Mouse (Mus musculus): ENCODE results near the gene Mctp1.
"Not testable (repeated sequence)": the region's sequence is repeated elsewhere in the genome, so short reads cannot be mapped to it uniquely, and the experiment has no call there.

Mctp1 gene

DNA sequence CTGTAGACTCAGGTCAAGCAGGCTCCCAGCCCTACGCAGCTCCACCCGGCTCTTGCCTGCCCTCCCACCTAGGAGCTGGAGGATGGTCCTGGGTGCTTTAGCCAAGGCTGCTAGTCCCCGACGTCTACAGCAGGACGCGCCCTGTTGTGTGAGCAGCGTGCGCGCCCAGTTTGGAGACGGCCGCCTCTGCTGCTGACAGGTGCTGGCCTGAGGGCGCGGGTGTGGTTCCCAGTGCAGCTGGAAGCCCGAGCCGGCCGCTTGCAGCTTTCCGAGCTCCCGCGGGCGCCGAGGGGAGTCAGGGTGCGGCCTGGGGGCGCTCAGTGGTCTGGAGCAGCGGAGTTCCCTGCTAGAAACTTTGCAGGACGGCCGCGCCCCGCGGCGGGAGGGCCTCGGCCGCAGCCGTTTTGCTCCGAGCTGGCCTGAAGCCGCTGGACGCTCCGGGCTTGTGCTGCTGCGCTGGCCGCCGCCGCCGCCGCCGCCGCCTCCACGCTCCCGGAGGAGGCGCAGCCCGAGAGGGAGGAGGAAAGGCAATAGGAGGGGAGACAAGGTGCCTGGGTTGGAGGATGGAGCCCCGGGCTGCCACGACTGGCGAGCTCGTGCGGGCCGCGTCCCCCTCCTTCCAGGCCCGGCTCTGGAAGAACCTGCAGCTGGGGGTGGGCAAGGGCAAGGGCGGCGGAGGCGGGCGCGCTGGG is at the start of gene Mctp1:
Mctp1 (plus strand) TSS at position 564 of the 692 bp plus-strand sequence.
- in situ Hi-C loops (cut with MboI; ENCODE audit: low sequenced_read_pairs) = no loop called here

DNA sequence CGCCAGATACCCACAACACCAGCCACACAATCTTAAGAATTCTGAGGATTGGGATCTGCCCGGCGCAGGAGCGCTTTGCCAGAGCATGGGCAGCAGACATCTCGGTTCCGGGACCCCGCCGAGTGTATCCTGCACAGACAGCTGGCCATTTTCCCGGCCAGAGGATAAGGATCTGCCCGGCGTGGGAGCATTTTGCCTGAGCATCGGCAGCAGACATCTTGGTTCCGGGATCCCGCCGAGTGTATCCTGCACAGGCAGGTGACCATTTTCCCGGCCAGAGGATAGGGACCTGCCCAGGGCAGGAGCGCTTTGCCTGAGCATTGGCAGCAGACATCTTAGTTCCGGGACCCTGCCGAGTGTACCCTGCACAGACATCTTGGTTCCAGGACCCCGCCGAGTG is 38.4 kb upstream of the Mctp1 start:
- in situ Hi-C loops (cut with MboI; ENCODE audit: low sequenced_read_pairs) = not testable (repeated sequence)

DNA sequence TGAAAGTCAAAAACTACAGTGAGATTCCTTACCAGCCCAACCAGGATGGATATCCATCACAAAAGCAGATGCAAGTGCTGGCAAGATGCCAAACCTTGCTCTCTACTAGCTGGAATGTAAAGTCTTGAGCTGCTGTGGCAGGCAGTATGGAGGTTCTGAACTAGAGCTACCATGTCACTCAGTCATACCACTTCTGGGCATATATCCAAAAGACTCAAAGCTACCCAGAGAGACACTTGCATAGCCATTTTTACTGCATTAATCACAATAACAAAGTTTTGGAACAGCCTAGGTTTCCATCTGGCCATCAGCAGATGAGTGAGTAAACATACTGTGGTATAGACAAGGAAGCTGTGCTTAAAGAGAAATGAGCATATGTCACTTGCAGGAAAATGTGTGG is 25.6 kb upstream of the Mctp1 start:
- in situ Hi-C loops (cut with MboI; ENCODE audit: low sequenced_read_pairs) = no loop called here

DNA sequence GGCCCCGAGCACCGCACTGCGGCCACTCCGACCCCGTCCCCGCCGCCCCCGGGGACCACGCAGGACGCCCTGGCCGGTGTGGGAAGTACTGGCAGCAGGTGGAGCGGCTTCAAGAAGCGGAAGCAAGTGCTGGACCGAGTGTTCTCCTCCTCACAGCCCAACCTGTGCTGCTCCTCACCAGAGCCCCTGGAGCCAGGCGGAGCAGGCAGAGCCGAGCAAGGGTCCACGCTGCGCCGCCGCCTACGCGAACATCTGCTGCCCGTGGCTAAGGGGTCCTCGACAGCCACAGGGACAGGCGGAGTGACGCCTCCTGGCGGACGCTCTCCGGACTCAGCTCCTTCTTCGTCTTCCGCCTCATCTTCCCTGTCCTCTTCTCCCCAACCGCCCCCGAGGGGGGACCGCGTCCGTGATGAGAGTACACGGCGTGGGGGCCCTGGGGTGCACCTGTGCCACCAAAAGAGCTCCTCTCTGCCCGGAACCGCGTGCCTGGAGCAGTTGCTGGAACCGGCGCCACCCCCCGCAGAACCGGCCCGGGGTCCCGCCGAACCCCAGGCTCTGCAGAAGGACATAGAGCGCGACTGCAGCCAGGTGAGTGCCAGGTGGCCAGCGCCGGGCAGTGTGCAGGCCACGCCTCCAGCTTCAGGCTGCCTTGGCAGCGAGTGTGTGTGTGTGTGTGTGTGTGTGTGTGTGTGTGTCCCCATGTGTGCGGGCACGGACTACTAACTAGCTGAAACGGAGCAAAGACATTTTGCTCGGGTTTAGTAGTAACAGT is 515 bp downstream of the Mctp1 start:
- in situ Hi-C loops (cut with MboI; ENCODE audit: low sequenced_read_pairs) = no loop called here

DNA sequence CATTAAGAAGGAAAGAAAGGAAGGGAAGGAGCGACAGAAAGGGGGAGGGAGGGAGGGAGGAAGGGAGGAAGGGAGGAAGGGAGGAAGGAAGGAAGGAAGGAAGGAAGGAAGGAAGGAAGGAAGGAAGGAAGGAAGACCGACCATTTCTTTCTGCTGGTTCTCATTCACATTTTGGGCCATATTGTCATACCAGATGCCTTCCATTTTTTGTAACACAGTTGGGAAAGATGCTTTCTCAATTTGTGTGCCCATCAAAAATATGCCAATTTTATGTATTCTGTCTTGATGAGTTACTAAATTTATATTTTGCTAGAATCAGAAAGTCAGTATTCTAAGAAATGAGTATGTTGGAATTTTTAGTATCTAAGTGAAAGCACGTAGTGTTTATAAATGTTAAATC is 4.3 kb downstream of the Mctp1 start:
- in situ Hi-C loops (cut with MboI; ENCODE audit: low sequenced_read_pairs) = no loop called here

DNA sequence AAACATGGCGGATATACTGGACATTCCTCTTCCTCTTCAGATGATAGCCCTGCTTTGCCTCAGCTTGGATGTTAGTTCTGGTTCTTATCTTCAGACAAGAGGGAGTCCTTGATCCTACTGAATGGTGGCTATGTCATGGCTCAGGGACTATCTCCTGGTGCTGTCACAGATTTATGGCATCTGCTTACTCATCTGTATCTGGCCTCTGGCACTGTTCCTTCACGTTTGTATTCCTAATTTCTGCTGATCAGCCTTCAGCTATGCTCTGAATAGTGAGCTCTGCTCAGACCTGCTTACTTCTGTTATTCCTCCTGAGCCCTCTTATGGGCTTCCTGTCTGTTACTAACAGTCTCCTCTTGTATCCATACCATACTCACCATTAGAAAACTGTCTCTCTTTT is 7.6 kb downstream of the Mctp1 start:
- in situ Hi-C loops (cut with MboI; ENCODE audit: low sequenced_read_pairs) = no loop called here

DNA sequence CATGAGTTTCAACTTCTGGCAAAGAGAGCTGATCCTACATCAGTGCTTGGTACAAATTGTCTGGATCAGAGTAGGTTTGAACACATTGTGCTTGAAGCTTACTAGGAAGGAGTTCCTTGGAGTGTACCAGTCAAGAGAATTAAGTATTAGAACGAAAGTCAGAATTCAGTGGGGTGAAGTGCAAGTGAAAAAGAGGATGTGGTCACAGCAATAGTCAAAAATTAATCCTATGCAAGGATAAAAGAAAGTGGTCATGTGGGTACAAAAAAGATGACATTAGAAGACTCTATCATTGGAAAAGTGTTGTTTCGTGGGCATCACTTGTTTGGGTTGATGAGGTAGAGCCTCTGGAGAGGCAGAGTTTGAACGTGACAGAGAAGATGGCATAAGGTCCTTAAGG is 8.8 kb downstream of the Mctp1 start:
- in situ Hi-C loops (cut with MboI; ENCODE audit: low sequenced_read_pairs) = no loop called here

DNA sequence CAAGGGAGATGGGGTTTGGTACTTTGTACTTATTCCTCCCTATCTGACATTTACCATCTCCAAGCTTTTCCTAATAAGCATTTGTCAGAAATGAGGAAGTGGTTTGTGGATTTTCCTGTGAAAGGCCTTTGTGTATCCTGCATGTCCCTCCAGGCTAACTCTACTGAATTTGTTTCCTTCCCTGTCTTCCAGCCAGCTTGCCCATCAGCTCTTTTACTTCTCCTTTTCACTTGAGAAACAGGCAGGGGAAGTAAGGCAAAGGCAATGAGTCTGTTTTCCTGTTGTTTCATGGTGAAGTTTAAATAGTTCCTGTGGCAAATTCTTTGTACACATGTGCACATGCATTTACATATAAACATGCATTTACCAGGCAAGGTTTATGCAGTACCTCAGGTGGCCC is 11.6 kb downstream of the Mctp1 start:
- in situ Hi-C loops (cut with MboI; ENCODE audit: low sequenced_read_pairs) = no loop called here

DNA sequence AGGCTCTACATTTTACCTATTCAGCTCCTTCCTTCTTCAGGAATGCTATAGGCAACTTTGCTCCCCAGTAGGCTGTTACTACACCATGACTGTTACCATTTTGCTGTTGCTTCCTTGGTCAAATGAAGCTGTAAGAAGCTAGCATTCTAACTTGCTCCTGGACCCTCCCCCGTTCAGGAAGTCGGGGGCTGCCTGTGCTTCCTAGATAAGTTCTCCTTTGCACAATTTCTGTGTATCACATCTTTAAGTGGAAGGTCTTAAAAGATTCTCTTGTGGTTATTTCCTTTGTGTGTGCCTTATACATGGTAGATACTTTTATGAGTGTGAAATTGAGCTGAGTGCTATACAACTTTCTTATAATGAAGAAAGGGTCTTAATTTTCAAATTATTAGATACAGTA is 25.0 kb downstream of the Mctp1 start:
- in situ Hi-C loops (cut with MboI; ENCODE audit: low sequenced_read_pairs) = no loop called here

DNA sequence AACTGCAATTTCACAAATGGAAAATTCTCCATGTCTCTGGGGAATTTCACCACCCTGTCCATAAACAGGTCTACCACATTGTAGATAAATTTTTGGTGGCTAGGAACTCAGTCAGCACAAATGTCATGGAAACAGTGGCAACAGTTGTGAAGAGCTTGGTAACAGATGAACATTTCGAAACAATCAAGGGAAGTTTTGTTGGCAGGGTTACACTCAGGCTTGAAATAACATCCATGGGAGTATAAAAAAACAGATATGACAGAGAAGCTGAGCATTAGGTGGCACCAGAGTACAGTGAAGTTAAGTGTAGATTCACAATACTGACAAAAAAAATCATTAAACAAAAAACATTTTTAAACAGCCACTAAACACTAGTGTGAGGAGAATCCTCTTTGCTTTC is 26.3 kb downstream of the Mctp1 start:
- in situ Hi-C loops (cut with MboI; ENCODE audit: low sequenced_read_pairs) = no loop called here

DNA sequence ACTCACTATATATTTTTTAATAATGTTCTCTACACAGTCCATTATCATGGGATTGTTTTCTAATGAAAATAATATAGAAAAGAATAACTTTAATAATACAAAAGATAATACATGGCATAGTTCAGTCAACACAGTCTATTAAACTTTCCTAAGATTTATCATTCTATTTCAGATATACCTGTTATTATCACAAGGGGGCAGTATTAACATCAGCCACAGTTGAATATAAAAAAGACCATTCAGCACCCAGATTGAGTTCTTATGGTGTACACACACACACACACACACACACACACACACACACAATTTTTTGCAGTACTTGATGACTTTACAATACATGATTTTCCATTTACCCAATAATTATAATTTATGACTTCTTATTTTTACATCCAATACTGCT is 31.0 kb downstream of the Mctp1 start:
- in situ Hi-C loops (cut with MboI; ENCODE audit: low sequenced_read_pairs) = no loop called here

DNA sequence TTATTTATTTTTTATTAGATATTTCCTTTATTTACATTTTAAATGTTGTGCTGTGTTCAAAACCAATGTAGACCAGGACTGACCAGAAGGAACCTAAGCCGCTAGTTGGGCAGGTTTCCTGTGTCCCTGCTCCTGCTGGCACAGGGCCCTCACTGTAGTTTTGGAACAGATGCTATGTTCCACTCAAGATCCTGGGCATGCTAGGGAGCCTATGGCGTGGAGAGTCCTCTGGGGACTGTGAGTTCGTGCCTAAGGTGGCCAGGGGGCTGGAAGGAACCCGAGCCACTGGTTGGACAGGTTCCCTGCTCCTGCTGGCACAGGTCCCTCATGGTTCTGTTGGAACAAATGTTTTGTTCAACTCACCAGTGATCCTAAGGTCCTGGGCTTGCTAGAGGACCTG is 35.8 kb downstream of the Mctp1 start:
- in situ Hi-C loops (cut with MboI; ENCODE audit: low sequenced_read_pairs) = no loop called here

DNA sequence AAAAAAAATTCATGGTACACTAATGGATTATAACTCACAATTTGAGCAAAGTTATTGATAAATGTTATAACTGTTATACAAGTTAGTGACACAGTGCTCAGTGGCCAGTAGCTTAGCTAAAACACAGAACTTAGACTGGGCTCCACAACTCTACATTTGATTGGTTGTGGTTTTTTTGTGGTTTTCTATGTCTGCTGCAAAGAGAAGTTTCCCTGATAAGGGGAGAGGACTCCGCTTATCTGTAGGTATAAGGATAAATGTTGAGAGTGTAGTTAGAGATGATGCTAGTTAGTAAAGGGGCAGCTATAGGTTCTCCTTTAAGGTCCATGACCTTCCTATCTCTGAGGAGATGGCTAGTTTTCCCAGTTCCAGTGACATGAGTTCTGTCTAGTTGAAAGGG is 36.7 kb downstream of the Mctp1 start:
- in situ Hi-C loops (cut with MboI; ENCODE audit: low sequenced_read_pairs) = no loop called here

DNA sequence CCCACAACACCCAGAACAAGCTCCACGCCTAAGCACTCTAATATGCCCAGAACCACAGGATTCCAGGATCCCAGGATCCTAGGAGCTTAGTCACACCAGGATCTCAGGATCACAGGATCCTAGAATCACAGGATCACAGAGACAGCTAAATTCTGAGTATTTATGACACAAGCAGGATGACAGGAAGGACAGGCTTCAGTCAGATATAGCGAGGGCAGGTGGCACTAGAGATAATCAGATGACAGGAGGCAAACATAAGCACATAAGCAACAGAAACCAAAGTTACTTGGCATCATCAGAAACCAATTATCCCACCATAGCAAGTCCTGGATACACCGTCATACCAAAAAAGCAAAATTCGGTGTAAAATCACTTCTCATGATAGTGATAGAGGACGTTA is 37.8 kb downstream of the Mctp1 start:
- in situ Hi-C loops (cut with MboI; ENCODE audit: low sequenced_read_pairs) = no loop called here

DNA sequence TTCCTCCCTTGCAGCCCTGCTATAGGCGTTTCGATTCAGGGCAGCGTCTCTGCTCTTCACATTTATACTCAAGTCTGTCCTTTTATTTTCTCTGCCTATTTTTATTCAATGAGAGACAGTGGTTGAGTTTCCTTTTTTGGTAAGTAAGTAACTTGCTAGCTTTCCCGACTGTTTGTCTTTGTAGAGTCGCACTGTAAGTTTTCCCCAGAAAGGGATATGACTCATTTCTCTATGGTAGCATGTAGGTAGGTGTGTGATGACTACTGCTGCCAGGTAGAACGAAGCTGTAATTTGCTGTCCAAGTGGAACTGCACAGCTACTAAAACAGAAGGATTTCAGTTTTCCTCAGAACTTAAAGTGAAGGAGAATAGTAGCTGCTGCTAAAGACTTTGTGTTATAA is 45.1 kb downstream of the Mctp1 start:
- in situ Hi-C loops (cut with MboI; ENCODE audit: low sequenced_read_pairs) = no loop called here

DNA sequence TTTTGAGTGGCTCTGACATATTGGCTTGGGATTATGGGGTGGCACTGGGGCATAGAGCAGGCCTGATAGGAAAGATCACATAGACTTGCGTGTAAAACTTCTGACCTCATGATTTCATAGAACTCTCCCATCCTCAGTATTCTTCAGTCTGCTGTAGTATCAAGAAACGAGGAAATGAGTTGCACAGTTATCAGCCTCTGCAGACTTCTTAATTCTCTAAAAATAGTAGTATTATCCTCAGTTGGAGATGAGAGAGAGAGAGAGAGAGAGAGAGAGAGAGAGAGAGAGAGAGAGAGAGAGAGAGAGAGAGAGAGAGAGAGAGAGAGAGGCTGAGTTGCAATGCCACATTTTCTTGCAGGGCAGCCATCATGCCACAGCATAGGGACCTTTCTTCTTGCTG is 45.6 kb downstream of the Mctp1 start:
- in situ Hi-C loops (cut with MboI; ENCODE audit: low sequenced_read_pairs) = no loop called here

DNA sequence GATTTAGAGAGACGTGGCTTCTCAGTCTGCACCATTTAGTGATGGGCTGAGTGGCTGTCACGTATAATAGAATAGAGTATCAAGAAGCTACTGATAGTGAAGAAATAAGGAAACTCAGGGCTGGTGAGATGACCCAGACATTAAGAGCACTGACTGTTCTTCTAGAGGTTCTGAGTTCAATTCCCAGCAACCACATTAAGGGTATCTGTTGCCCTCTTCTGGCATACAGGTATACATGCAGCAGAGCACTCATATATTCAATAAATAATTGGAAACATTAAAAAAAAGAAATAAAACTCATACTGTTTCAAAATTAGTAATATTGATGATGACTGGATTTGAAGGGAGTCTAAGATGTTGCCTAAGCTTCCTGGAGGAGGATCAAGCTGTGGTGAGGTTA is 47.6 kb downstream of the Mctp1 start:
- in situ Hi-C loops (cut with MboI; ENCODE audit: low sequenced_read_pairs) = no loop called here

DNA sequence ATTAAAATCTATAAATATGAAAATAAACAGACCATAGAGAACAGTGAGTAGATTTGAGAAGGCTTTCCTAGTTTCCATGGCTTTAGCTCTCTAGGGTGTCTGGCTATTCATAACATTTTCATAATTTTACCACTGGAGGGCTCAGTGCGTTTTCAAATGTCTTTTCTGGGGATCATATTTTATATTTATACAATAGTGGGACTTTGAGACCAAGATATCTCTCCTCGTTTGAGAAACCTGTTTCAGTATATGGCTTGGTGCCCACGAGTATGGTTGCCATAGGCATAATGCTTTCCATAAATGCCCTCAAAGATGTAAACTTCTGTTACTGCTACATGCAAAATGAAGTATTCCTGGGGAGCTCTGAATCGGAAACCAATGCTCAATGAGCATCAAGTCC is 49.1 kb downstream of the Mctp1 start:
- in situ Hi-C loops (cut with MboI; ENCODE audit: low sequenced_read_pairs) = no loop called here

DNA sequence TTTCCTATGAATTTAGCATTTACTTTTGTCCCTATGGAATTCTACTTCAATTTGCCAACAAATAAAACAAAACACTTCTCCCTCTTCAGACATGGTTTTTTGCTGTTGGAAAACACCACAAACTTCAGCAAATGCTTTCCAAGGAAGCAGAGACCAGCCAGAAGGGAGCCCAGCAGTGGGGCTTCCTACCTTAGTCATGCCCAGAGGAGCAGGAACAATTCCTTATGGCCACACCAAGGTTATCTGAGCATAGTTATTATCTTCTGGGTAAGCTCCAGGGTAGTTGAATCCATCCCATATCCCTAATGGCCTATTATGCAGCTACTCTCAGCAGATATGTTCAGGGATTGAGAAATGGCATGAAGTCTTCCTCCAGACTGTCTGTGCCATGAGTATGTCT is 52.1 kb downstream of the Mctp1 start:
- in situ Hi-C loops (cut with MboI; ENCODE audit: low sequenced_read_pairs) = no loop called here

DNA sequence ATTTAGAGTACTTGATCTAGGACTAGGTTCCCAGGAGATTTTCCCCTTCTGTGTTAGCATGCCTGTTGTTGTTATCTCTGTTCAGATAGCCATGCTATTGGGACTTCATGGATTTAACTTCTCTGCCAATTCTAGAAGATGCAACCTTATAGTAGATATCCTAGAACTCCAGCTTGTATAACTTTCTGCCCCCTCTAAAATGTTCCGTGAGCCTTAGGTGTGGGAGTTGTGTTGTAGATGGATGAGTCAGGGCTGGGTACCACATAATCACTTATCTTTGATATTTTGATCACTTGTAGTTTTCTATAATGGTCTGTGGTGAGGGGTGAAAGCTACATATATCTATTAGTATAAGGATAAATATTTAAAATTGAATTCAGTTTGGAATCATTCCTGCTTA is 54.4 kb downstream of the Mctp1 start:
- in situ Hi-C loops (cut with MboI; ENCODE audit: low sequenced_read_pairs) = no loop called here

DNA sequence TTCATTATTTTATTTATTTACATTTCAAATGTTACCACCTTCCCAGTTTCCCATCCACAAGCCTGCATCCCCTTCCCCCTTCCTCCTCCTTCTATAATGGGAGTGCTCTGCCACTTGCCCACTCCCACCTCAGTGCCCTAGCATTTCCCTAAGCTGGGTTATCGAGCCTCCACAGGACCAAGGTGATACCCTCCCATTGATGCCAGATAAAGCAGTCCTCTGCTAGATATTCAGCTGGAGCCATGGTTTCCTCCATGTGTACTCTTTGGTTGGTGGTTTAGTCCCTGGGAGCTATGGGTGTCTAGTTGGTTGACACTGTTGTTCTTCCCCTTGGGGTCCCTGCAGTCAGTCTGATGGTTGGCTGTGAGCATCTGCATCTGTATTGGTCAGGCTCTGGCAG is 61.7 kb downstream of the Mctp1 start:
- in situ Hi-C loops (cut with MboI; ENCODE audit: low sequenced_read_pairs) = no loop called here

DNA sequence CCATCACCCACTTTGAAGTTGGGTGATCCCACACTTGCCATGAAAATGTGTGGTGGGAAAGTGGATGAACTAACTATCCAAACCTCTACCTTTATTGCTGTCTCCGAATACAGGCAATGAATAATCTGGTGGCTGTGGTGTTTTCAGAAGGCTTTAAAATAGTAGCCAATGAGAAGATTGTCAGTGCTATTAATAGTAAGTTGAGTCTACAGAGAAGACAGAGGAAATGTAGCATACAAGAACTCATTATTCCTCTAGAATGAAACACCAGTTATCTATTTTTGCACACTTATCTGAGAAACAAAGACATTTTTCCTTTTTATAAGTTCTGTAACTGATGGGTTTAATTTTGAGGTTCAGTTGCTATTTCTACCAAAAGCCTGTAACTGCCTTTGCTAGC is 63.2 kb downstream of the Mctp1 start:
- in situ Hi-C loops (cut with MboI; ENCODE audit: low sequenced_read_pairs) = no loop called here

DNA sequence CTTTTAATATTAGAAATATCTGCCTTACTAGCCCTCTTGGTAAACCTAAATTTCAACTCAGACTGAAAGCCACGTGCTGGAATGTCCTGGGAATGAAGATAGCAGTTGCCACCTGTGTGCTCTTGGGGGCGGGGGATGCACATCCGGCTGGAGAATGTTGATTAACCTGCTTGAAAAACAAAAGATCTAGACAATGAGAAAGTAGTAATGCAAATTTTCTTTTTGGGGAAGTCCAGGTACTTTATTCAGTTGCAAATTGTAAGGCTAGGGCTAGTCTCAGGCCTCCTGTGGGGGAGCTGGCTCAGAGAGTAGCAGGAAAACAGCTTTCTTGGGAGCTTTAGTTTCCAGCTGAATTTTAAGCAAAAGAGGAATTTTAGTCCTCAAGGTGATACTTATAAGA is 67.2 kb downstream of the Mctp1 start:
- in situ Hi-C loops (cut with MboI; ENCODE audit: low sequenced_read_pairs) = not testable (repeated sequence)

Measured in CH12F3 (cell line).